Mouse (Mus musculus): ENCODE measurements around the gene Armc5.

Gene Armc5

GRCm38 (mm10) chr7:128246496-128247391, 9.6 kb downstream of the Armc5 start, which contains the start of gene Tgfb1i1:
Gene Tgfb1i1, plus strand, starts transcription at chr7:128246812.
- ATAC-seq (ENCODE audit: low TSS enrichment): peak; percentile 71

DNA sequence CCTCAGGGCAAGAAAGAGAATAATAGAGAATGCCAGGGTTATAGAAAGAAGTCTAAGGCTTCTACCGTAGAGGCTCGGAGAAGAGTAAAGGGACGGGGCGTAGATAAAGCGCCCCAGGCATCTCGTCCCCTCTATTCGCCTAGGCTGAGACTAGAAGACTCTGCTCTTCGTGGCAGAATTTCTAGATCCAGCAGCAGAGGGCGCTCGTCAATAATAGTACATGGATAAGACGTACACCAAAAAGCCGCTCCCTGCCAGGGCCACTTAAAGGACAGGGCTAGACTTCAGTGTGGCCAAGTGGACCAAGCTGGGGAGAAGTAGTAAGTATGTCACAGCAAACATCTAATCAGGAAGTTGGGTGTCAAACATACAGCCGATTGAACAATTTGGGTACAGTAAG, 10.3 kb downstream of the Armc5 start:
- ATAC-seq (ENCODE audit: low TSS enrichment): peak; percentile 72

DNA sequence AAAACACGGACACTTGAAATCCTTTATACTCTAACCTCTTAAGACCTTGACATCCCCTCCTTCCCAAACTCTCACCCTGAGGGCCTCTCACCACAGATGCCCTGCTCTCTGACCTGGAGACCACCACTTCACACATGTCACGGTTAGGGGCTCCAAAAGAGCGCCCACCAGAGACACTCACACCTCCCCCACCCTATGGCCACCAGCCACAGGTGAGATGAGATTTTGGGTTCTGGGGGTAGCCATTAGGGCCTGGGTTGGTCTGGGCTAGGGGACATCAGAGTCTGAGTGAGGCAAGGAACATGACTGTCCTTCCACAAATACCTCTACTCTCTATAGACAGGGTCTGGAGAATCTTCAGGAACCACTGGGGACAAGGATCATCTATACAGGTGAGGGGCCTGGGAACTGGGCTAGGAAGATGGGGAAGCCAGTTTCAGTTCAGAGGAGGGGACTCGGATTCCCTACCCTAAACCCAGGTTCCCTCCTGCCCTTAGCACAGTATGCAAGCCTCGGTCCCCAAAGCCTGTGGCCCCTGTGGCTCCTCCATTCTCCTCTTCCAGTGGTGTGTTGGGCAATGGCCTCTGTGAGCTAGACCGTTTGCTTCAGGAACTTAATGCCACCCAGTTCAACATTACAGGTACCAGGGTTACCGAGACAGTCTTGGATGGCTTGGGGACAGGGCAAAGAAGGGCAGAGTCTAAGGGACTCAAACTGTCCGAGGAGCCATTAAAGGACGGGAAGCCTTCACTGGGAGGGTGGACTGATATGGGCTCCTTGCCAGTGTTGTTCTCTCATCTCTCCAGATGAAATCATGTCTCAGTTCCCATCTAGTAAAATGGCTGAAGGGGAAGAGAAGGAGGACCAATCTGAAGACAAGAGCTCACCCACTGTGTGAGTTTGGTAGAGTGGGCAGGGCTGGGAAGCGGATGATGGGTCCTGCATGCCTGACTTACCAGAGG, 11.2 kb downstream of the Armc5 start:
- ATAC-seq (ENCODE audit: low TSS enrichment): no peak

- ATAC-seq (ENCODE audit: low TSS enrichment): no peak
These were observed 12.9 kb downstream of the Armc5 start for GRCm38 (mm10) chr7:128249998-128250397.

DNA sequence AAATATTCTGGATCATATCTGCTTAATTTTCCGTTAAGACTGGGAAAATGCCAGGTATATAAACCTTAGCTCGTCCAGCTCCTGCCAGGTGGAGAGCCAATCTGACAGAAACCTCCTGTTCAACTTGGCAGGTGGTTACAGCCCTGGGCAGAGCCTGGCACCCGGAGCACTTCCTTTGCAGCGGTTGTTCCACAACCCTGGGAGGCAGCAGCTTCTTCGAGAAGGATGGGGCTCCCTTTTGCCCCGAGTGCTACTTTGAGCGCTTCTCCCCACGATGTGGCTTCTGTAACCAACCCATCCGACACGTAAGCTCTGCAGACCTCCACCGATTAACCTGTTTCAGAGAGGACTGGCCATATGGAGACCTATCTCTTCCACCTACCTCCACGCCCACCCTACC, 14.8 kb downstream of the Armc5 start:
- no peak for ATAC-seq (ENCODE audit: low TSS enrichment)

DNA sequence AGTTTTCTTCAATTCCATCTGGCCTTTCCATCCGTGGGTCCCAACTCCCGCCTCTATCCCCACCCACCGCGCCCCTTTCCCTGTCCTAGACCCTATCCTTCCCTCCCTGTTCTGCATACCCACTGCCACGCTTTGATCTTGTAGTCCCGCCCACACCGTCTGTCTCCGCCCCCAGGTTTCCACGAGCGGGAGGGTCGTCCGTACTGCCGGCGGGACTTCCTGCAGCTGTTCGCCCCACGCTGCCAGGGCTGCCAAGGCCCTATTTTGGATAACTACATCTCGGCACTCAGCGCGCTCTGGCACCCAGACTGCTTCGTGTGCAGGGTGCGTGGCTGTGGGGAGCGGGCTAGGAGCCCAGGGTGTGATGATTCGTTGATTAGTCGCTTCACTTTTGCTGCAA, 15.5 kb downstream of the Armc5 start:
- peak; percentile 83 for ATAC-seq (ENCODE audit: low TSS enrichment)

DNA sequence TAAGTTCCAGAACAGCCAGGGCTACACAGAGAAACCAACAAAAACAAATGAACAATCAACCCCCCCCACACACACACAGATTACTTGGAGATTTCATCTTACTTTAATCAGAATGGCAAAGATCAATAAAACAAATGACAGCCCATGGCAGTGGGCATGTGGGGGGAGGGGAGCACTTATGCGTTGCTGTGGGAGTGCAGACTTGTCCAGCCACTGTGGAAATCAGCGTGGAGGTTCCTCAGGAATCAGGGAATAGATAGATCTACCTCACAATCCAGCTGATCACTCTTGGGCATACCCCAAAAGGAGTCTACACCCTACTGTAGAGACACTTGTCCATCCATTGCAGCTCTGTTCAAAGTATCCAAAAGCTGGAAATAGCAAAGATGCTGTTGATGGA, 17.8 kb downstream of the Armc5 start:
- ATAC-seq (ENCODE audit: low TSS enrichment): no peak

DNA sequence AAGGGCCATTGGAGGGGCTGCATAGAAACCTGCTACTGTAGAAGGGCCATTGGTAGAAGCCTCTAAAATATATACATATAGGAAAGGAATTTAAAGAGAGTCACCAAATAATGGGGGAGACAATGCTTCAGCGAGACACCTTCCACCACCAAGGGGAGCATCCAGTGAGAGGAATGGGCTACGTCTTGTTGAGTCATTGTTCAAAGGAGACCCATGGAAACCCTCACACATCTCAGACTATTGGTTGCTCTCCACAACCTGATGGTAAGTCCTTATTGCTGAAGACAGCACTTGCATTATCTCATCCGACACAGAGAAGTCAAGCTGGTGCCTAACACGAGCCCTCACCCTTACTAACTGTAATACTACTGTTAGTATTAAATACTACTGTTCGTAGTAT, 18.6 kb downstream of the Armc5 start:
- ATAC-seq (ENCODE audit: low TSS enrichment): no peak

DNA sequence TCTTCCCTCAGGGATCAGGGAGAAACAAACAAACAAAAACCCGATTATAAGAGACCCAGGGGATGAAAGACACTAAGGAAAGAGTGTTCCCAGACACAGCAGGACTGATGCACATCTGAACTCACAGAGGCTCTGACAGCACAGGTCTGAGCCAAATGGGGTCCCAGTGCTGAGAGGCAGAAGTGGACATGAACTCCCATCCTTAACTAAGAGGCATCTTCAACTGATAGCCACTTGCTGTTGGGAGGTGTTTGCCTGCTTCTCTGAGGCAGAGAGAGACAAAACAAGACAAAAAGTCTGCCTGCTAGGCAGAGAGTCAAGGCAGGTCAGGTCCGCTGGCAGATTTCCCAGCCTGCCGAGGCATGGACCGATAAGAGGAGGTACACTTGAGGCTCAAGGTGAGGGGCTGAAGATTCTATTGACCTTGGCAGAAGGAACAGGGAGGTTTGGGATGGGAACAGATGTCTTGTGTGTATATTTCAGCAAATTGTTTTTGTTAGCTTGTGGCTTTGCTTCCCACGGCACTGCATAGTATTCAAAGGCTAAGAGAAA, 19.7 kb downstream of the Armc5 start:
- ATAC-seq (ENCODE audit: low TSS enrichment): no peak

GRCm38 (mm10) chr7:128265411-128265810, 28.3 kb downstream of the Armc5 start, which contains the start of gene Slc5a2:
Gene Slc5a2, plus strand, starts transcription at chr7:128265657.
- no peak for ATAC-seq (ENCODE audit: low TSS enrichment)

- no peak for ATAC-seq (ENCODE audit: low TSS enrichment)
These were observed 28.9 kb downstream of the Armc5 start for GRCm38 (mm10) chr7:128266056-128266455.

- no peak for ATAC-seq (ENCODE audit: low TSS enrichment)
These were observed 30.2 kb downstream of the Armc5 start for GRCm38 (mm10) chr7:128267391-128267790.

DNA sequence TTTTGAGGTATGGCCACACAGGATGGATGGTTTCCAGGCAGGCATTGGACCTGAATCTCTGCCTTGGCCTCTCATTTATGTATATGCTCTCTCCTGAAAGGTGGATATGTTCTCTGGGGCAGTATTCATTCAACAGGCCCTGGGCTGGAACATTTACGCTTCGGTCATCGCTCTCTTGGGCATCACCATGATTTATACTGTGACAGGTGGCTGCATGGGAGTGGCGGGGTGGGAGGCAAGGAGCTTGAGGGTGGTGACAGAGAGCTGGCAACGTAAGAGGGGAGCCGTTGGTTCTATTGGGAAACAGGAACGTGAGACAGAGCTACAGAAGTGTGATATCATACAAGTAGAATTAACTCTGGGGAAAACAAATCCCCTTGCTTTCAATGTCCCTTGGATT, 30.7 kb downstream of the Armc5 start:
- ATAC-seq (ENCODE audit: low TSS enrichment): no peak

DNA sequence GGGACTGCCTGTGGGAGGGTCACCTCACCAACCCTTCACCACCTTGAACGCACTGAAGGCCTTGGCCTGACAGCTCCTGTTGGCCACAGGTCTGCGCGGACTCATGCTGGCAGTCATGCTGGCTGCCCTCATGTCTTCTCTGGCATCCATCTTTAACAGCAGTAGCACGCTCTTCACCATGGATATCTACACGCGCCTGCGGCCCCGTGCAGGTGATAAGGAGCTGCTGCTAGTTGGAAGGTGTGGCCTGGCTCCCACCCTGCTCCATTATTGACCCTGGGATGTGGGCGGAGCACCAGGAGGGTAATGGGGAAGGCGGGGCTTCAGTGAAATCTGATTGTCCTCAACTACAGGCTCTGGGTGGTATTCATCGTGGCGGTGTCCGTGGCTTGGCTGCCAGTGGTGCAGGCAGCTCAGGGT, 33.3 kb downstream of the Armc5 start:
- ATAC-seq (ENCODE audit: low TSS enrichment): no peak

DNA sequence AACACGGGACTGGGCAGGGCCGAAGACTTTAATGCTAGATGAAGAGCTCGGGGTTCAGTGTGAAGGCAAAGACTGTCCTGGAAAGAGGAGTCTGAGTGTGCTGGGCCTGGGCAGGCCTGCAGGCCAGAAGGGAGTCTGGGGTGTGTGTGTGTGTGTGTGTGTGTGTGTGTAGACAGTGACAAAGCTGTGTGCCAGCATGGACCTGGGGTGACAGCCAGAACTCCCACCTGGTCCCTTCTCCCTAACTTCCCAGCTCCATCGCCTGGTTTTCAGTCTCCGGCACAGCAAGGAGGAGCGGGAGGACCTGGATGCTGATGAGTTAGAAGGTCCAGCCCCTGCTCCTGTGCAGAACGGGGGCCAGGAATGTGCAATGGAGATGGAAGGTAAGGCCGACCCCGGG, 34.4 kb downstream of the Armc5 start:
- no peak for ATAC-seq (ENCODE audit: low TSS enrichment)

- ATAC-seq (ENCODE audit: low TSS enrichment): no peak
These were observed 38.9 kb downstream of the Armc5 start for GRCm38 (mm10) chr7:128276051-128276450.

DNA sequence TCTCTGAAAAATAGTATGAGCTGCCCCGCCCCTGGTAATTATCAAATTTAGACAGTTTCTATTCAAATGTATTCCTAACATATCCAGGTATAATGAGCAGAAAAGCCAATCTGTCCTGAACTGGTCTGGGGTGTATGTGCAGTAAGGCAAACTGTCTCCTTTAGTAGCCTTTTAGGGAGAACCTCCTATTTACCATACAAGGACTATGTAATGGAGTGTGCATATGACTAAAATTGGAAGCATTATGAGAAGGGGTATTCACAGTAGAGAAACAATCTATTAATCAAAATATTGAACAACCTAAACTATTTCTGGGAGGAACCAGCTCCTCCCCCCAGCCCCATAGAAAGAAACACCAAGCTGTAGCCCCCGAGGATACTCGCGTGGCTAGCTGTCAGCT, 42.6 kb downstream of the Armc5 start:
- ATAC-seq (ENCODE audit: low TSS enrichment): no peak

GRCm38 (mm10) chr7:128281765-128282164, 44.6 kb downstream of the Armc5 start:
- no peak for ATAC-seq (ENCODE audit: low TSS enrichment)

- no peak for ATAC-seq (ENCODE audit: low TSS enrichment)
These were observed 45.5 kb downstream of the Armc5 start for GRCm38 (mm10) chr7:128282532-128283244.

DNA sequence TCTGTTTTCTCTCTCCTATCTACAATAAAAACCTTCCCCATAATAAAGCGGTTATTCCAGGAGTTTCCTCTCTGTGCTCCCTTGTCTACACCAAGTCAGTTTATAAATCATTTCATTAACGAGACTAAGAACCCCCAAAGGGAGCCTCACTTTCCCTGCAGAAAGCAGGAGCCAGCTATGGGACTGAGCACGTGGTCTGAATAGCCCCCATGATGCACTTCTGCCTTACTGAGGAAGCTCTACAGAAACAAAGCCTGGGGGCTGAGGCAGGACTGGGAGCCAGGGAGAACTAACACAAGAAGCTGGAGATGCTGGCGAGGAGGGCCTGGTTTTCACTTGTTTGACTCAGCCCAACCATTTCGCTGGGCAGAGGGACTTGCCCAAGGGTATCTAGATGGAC, 46.9 kb downstream of the Armc5 start:
- ATAC-seq (ENCODE audit: low TSS enrichment): no peak

DNA sequence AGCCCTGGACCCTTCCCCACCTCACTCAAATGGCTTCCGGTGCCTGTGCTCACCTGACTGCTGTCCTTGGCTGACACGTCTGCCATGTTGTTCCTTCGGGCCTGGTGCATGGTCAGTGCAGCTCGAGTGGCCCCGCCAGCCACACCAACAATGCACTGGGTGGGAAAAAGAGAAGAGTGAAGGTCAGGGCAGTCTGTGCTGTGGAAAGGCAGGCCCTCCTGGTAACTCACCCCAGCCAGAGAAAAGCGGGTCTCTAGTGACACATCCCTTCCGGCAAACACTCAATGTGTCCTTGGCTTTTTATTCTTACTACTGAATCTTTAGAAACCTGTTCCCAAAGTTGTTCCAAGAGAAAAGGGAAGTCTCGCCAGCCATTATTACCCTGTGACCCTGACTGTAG, 47.9 kb downstream of the Armc5 start:
- ATAC-seq (ENCODE audit: low TSS enrichment): no peak
